Mouse (Mus musculus) C2C12 (cell line): Measurements from ENCODE around the gene Rabgap1l.

Experiments
- CTCF ChIP-seq: IDR thresholded peaks from one replicate; pipeline ENCODE4 v1.5.1; 2011; ENCODE audit not compliant: control insufficient read depth, insufficient read depth, insufficient read length
- FOSL1 ChIP-seq: IDR thresholded peaks from one replicate; pipeline ENCODE4 v1.8.0; 2011; ENCODE audit warnings: mild to moderate bottlenecking, low read length; ENCODE audit not compliant: poor library complexity, insufficient read depth, severe bottlenecking

- TF ChIP-seq CTCF (no peak), FOSL1 (no peak)
These were observed 529.2 kb downstream of the Rabgap1l start for GRCm38 (mm10) chr1:160263630-160264346.
